Comparison of ENCODE assay signal across 15 mouse cellular contexts in the genomic region with DNA sequence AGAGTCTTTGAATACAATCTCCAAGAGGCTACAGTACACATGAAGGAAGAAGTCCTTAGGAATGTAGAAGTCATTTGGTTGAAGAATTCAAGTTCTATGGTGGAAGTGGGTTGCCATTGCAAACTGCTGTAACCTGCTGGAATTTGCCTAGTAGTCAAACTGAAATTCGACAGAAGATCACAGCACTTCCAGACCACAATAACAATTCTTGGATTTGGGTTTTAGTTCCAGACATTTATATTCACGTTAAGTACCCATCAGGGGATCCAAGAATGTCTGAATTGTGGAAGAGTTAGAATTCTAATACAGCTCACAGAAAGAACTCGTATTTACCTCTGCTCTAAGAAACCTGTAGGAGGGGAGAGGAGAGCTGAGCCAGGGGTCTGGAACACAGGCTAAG. TPM values are rescaled to one million over a fixed set of nuclear protein-coding genes. Genes with fewer than 3 reads are reported as not detected.
"Had no signal": no experiment of that assay in that cellular context is flagged by ENCODE, and none has a peak within 500 bp of the region (broad histone marks: within the 10 kb centered on the region; RNA-seq: fewer than 3 reads in every experiment).

No protein-coding gene starts in this region.

- H3K4me3 ChIP-seq: left cerebral cortex, adult 2 months; limb, embryonic 12.5 days; liver, embryonic 12.5 days; midbrain, embryonic 13.5 days had no signal

- ATAC-seq: intestine, postnatal 0 days; liver, embryonic 12.5 days had no signal

- H3K4me2 ChIP-seq: limb, embryonic 12.5 days; liver, embryonic 12.5 days; lung, embryonic 14.5 days had no signal

- H3K9ac ChIP-seq: limb, embryonic 12.5 days; liver, embryonic 12.5 days; lung, embryonic 14.5 days; midbrain, embryonic 13.5 days had no signal

- H3K27ac ChIP-seq: left cerebral cortex, adult 2 months; limb, embryonic 12.5 days; liver, embryonic 12.5 days had no signal

- DNase-seq: kidney, adult 8-10 months; kidney, postnatal 25 days; lung, embryonic 14.5 days; lung, postnatal 10 days; lung, postnatal 4 days; right cerebral cortex, postnatal 4 days; spleen, adult 18-20 months; thymus, adult 18-20 months; thymus, postnatal 25 days had no signal

- H3K9me3 ChIP-seq: limb, embryonic 12.5 days; liver, embryonic 12.5 days; midbrain, embryonic 13.5 days had no signal

- H3K36me3 ChIP-seq: limb, embryonic 12.5 days; liver, embryonic 12.5 days; midbrain, embryonic 13.5 days had no signal

RNA-seq across cellular contexts. Expression of a gene that starts 14.9 kb away (rescaled TPM):
- total RNA-seq: megakaryocyte, adult 5-6 weeks had no signal
